Mouse (Mus musculus): ENCODE data around the gene Krtap6-5. TPM values are rescaled to one million over a fixed set of nuclear protein-coding genes. Genes with fewer than 3 reads are reported as not detected.

The Krtap6-5 gene
- polyA plus RNA-seq (2014; fragmentation: Illumina TruSeq; extraction: RNeasy Lipid Tissue Mini Kit (QIAGEN cat#74804); ENCODE audit: low read depth, low replicate concordance), result not detected

GRCm38 (mm10) chr16:89047783-89048182 lies at the start of gene Krtap6-5:
Gene Krtap6-5, minus strand, starts transcription at chr16:89047883.

DNA sequence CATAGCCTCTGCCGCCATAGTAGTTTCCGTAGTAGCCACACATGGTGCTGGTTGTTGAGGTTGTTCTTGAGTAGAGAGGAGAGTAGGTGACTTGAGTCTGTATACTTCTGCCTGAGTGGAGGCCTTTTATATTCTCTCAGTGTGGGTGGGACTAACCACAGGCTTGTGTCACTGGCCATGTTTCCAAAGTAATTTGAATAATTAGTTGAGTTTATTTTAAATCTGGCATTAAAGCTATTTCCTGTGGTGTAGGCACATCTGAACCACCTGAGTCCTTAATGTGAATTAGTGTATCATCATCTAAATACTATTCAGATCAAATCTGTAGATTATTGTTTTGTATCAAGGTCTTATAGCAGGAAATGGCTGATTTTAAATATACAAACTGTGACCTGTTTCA lies 16.2 kb upstream of the Krtap6-5 start, which contains the start of gene 1110025L11Rik:
Gene 1110025L11Rik, minus strand, starts transcription at position 101 of the 400 bp plus-strand sequence.

DNA sequence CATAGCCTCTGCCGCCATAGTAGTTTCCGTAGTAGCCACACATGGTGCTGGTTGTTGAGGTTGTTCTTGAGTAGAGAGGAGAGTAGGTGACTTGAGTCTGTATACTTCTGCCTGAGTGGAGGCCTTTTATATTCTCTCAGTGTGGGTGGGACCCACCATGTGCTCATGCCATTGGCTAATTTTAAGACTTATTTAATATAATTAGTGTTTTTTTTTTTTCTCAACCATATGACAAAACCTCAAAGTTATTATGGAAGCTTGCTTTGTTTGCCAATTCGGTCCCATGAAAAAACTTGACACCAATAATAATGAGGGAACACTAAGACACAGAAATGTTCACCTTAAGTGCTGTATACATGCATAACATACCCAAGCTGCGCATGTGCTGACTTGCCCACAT lies 6.3 kb downstream of the Krtap6-5 start, which contains the start of gene Gm10228:
Gene Gm10228, minus strand, starts transcription at position 101 of the 400 bp plus-strand sequence.

DNA sequence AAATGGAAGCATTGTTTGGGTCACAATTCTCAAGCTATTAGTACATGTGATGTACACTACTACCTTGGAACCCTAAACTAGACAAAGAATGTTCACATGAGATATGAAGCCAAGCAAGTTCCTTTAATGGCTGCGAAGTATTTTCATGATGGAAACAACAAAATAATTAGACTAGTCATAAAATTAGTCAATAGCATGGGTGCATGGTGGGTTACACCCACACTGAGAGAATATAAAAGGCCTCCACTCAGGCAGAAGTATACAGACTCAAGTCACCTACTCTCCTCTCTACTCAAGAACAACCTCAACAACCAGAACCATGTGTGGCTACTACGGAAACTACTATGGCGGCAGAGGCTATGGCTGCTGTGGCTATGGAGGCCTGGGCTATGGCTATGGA lies 16.3 kb downstream of the Krtap6-5 start, which contains the start of gene Krtap6-1:
Gene Krtap6-1, plus strand, starts transcription at position 301 of the 400 bp plus-strand sequence.

DNA sequence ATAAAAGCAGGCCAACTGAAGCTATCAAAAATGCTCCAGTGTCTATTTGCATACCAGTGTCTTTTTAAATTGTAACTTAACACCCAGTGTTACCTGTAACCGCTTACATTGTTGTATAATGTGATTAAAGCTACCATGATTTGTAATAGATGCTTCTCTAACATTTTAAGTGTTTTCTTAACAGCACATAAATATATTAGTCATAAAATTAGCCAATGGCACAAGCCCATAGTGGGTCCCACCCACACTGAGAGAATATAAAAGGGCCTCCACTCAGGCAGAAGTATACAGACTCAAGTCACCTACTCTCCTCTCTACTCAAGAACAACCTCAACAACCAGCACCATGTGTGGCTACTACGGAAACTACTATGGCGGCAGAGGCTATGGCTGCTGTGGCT lies 32.7 kb downstream of the Krtap6-5 start, which contains the start of gene Gm10229:
Gene Gm10229, plus strand, starts transcription at position 301 of the 400 bp plus-strand sequence.

GRCm38 (mm10) chr16:89010659-89011058 lies 37.0 kb downstream of the Krtap6-5 start, which contains the start of gene Krtap22-2:
Gene Krtap22-2, minus strand, starts transcription at chr16:89010759.

Other genes starting within 250 kb of the Krtap6-5 start
- gene Gm20741, start 235.7 kb downstream of the Krtap6-5 start, polyA plus RNA-seq (2014; fragmentation: Illumina TruSeq; extraction: RNeasy Lipid Tissue Mini Kit (QIAGEN cat#74804); ENCODE audit: low read depth, low replicate concordance), result not detected
- not detected for gene Krtap15, start 227.7 kb downstream of the Krtap6-5 start, polyA plus RNA-seq (2014; fragmentation: Illumina TruSeq; extraction: RNeasy Lipid Tissue Mini Kit (QIAGEN cat#74804); ENCODE audit: low read depth, low replicate concordance)
- gene Krtap14, start 221.7 kb downstream of the Krtap6-5 start, polyA plus RNA-seq (2014; fragmentation: Illumina TruSeq; extraction: RNeasy Lipid Tissue Mini Kit (QIAGEN cat#74804); ENCODE audit: low read depth, low replicate concordance), result not detected
- gene Krtap19-1, start 178.5 kb downstream of the Krtap6-5 start, polyA plus RNA-seq (2014; fragmentation: Illumina TruSeq; extraction: RNeasy Lipid Tissue Mini Kit (QIAGEN cat#74804); ENCODE audit: low read depth, low replicate concordance), result not detected
- gene Krtap19-2, start 173.6 kb downstream of the Krtap6-5 start, polyA plus RNA-seq (2014; fragmentation: Illumina TruSeq; extraction: RNeasy Lipid Tissue Mini Kit (QIAGEN cat#74804); ENCODE audit: low read depth, low replicate concordance), result not detected
- not detected for gene Krtap19-3, start 169.8 kb downstream of the Krtap6-5 start, polyA plus RNA-seq (2014; fragmentation: Illumina TruSeq; extraction: RNeasy Lipid Tissue Mini Kit (QIAGEN cat#74804); ENCODE audit: low read depth, low replicate concordance)
- not detected for gene Krtap19-4, start 162.8 kb downstream of the Krtap6-5 start, polyA plus RNA-seq (2014; fragmentation: Illumina TruSeq; extraction: RNeasy Lipid Tissue Mini Kit (QIAGEN cat#74804); ENCODE audit: low read depth, low replicate concordance)
- gene Krtap19-5, start 151.4 kb downstream of the Krtap6-5 start, polyA plus RNA-seq (2014; fragmentation: Illumina TruSeq; extraction: RNeasy Lipid Tissue Mini Kit (QIAGEN cat#74804); ENCODE audit: low read depth, low replicate concordance), result not detected
- not detected for gene Krtap19-9b, start 115.6 kb downstream of the Krtap6-5 start, polyA plus RNA-seq (2014; fragmentation: Illumina TruSeq; extraction: RNeasy Lipid Tissue Mini Kit (QIAGEN cat#74804); ENCODE audit: low read depth, low replicate concordance)
- gene Krtap16-3, start 85.0 kb downstream of the Krtap6-5 start, polyA plus RNA-seq (2014; fragmentation: Illumina TruSeq; extraction: RNeasy Lipid Tissue Mini Kit (QIAGEN cat#74804); ENCODE audit: low read depth, low replicate concordance), result not detected
- gene Krtap22-2, start 37.1 kb downstream of the Krtap6-5 start, polyA plus RNA-seq (2014; fragmentation: Illumina TruSeq; extraction: RNeasy Lipid Tissue Mini Kit (QIAGEN cat#74804); ENCODE audit: low read depth, low replicate concordance), result not detected
- gene Gm10229, start 32.6 kb downstream of the Krtap6-5 start, polyA plus RNA-seq (2014; fragmentation: Illumina TruSeq; extraction: RNeasy Lipid Tissue Mini Kit (QIAGEN cat#74804); ENCODE audit: low read depth, low replicate concordance), result not detected
- gene Krtap6-1, start 16.2 kb downstream of the Krtap6-5 start, polyA plus RNA-seq (2014; fragmentation: Illumina TruSeq; extraction: RNeasy Lipid Tissue Mini Kit (QIAGEN cat#74804); ENCODE audit: low read depth, low replicate concordance), result not detected
- gene Gm10228, start 6.4 kb downstream of the Krtap6-5 start, polyA plus RNA-seq (2014; fragmentation: Illumina TruSeq; extraction: RNeasy Lipid Tissue Mini Kit (QIAGEN cat#74804); ENCODE audit: low read depth, low replicate concordance), result not detected
- gene 1110025L11Rik, start 16.1 kb upstream of the Krtap6-5 start, polyA plus RNA-seq (2014; fragmentation: Illumina TruSeq; extraction: RNeasy Lipid Tissue Mini Kit (QIAGEN cat#74804); ENCODE audit: low read depth, low replicate concordance), result not detected
- not detected for gene Krtap6-3, start 36.1 kb upstream of the Krtap6-5 start, polyA plus RNA-seq (2014; fragmentation: Illumina TruSeq; extraction: RNeasy Lipid Tissue Mini Kit (QIAGEN cat#74804); ENCODE audit: low read depth, low replicate concordance)
- gene Gm6358, start 93.0 kb upstream of the Krtap6-5 start, polyA plus RNA-seq (2014; fragmentation: Illumina TruSeq; extraction: RNeasy Lipid Tissue Mini Kit (QIAGEN cat#74804); ENCODE audit: low read depth, low replicate concordance), result not detected
- gene Gm10061, start 103.2 kb upstream of the Krtap6-5 start, polyA plus RNA-seq (2014; fragmentation: Illumina TruSeq; extraction: RNeasy Lipid Tissue Mini Kit (QIAGEN cat#74804); ENCODE audit: low read depth, low replicate concordance), result not detected
- not detected for gene Gm9789, start 110.1 kb upstream of the Krtap6-5 start, polyA plus RNA-seq (2014; fragmentation: Illumina TruSeq; extraction: RNeasy Lipid Tissue Mini Kit (QIAGEN cat#74804); ENCODE audit: low read depth, low replicate concordance)
- gene Gm7735, start 121.6 kb upstream of the Krtap6-5 start, polyA plus RNA-seq (2014; fragmentation: Illumina TruSeq; extraction: RNeasy Lipid Tissue Mini Kit (QIAGEN cat#74804); ENCODE audit: low read depth, low replicate concordance), result not detected
- not detected for gene 1110057P08Rik, start 126.9 kb upstream of the Krtap6-5 start, polyA plus RNA-seq (2014; fragmentation: Illumina TruSeq; extraction: RNeasy Lipid Tissue Mini Kit (QIAGEN cat#74804); ENCODE audit: low read depth, low replicate concordance)
- not detected for gene Krtap20-2, start 158.0 kb upstream of the Krtap6-5 start, polyA plus RNA-seq (2014; fragmentation: Illumina TruSeq; extraction: RNeasy Lipid Tissue Mini Kit (QIAGEN cat#74804); ENCODE audit: low read depth, low replicate concordance)